Mouse (Mus musculus) CD8-positive naive resting alpha-beta T cell, adult 2 months (primary cell): ENCODE data around the gene Pard3b.

Source experiments
- DNase-seq, 2 experiments: peaks; one replicate each; pipeline ENCODE4 v3.0.0; 2022; ENCODE audit warnings: low read depth in 2 of 2, low spot score in 2 of 2

Gene Pard3b

GRCm38 (mm10) chr1:62378335-62378734 is 739.7 kb downstream of the Pard3b start:
- no peak for DNase-seq

- DNase-seq, result no peak
Measured at GRCm38 (mm10) chr1:62382807-62383514, 744.3 kb downstream of the Pard3b start.

GRCm38 (mm10) chr1:62384241-62384640 is 745.6 kb downstream of the Pard3b start:
- DNase-seq, result no peak

- DNase-seq, result no peak
Measured at GRCm38 (mm10) chr1:62388013-62388412, 749.4 kb downstream of the Pard3b start.

DNA sequence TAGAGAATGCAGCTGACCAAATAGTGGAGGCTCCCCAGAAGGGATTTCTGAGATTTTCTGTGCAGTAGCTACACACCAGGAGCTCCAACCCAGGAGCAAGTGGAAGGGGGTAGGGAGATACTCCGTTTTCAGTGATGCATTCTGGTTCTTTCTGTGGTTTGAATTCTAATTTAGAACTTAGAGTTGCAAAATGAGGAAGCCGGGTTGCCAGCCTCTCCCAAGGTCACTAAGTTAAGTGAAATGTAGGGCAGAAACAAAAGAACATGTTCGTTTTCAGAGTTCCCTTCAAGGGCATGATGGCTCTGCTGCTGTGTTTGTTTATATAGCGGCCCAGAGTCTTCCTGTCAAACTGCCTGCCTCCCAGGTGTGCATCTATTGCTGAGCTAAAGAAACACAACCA is 754.2 kb downstream of the Pard3b start:
- DNase-seq, result no peak

DNA sequence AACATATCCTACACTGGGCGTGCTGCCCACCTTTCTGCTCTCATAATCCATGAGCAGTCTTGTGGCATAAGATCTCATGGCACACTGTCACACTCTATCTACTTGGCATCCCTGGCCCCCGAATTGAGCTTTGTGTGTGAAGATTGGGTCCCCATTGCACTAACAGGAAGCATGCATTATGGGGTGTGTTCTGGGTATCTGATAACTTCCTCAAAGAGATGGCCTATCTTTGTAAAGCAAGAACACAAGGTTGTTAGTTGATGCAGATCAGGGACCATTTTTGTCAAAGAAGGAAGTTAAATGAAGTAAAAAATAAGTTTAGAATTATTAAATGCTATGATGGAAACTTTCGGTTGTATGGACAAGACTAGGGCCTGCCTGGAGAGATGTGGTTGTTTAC is 755.9 kb downstream of the Pard3b start:
- no peak for DNase-seq

DNA sequence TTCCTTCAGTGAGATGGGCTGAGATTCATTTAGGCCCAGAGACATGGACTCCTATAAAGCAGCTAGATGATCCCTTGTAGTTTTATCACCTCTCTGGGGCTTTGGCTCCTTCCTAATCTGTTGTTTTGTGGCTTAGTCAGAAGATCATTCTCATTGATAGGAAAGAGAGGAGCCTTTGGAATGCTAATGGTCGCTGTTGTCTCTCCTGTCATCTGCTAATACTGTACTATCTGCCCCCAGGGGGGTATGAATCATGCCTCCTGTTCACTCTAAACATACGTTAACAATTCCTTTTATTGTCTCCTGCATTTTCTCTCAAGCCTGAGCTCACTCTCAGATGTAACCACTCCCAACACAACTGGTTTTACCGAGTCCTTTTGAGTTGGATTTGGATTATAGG is 759.6 kb downstream of the Pard3b start:
- no peak for DNase-seq

DNA sequence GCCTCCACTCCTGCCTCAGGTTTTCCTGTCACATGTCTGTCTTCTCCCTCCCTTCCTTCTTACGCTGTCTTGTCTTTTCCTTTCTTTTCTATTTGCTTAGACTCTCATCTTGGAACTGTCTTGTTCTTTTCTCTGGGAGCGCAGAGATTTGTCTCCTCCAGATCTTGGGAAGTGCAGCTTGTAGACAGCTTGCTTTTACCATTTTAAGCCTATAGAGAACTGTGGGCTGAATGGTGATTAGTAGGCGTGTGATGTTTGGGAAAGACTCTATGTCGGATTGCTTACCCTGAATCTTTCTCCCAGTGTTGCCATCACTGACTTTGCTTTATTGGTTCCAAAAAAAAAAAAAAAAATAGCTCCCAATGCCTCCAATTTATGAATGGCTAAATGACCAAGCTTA is 760.1 kb downstream of the Pard3b start:
- DNase-seq, result no peak

GRCm38 (mm10) chr1:62405061-62405460 is 766.4 kb downstream of the Pard3b start:
- DNase-seq, result no peak

DNA sequence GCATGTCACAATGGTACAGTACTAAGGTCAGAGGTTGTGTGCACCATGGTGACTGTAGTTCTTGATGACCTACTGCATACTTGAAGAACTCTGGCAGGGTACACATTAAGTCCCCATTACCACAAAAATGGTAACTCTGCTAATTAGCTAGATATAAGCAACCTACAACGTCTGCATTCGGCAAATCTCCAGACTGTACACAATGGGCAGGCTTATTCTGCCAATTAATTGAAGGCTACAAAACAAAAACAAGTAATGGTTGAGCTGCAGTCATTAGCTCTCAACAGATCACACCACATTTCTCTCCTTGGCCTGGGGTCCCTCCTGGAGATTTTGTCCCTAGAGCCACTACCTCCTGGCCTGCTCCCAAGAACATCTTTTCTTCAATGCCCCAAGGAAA is 772.7 kb downstream of the Pard3b start:
- no peak for DNase-seq

DNA sequence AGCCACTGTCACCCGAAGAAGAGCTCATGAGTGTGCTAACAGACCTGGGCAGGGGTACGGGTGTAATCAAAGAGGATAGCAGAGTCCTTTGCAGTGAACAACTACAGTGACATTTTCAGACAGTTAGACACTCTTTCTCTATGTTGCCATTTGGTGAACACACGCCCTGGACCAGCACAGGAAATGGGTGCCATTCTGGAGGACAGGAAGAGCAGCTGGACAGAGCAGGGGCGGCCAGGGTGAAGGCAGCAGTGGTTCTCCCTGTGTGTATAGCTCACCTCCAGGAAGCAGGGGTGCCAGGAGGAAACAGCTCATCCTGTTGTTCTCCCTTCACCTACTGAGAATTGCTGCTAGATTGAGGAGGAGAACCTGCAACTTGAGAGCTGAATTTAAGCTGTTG is 773.4 kb downstream of the Pard3b start:
- DNase-seq, result no peak

GRCm38 (mm10) chr1:62412988-62413387 is 774.4 kb downstream of the Pard3b start:
- DNase-seq, result no peak

- no peak for DNase-seq
Measured at GRCm38 (mm10) chr1:62414521-62414920, 775.9 kb downstream of the Pard3b start.

DNA sequence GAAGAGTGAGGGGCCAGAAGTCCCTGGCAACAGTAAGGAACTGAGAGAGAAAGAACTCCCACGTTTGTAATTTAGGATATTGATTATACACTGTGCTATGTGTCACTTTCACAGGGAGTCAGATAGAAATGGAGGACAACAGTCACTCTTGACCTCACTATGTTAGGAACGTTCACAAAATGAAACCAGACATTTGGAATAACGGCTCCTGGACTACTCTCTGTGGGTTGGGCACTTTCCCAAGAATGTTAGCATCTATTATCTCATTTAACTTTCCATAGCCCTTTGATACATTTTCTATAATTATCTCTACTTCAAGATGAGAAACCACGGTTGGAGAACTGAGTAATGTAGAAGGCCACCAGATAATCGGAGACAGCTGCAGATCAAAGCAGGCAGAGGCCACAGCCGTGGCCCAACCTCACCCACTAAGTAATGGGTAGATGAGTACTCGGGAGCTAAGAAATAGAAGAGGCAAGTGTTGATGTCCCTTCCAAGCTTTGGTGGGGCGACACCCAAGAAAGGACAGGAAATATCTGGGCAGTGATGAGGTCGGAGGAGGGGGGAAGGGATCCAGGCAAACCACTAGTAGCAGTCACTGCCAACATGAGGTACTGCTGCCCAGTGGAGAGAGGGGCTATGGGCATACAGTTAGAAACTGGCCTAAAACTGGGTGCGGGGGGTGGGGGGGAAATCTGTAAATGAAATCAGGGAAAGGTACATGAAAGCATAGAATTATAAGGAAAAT is 778.2 kb downstream of the Pard3b start:
- DNase-seq, result no peak

DNA sequence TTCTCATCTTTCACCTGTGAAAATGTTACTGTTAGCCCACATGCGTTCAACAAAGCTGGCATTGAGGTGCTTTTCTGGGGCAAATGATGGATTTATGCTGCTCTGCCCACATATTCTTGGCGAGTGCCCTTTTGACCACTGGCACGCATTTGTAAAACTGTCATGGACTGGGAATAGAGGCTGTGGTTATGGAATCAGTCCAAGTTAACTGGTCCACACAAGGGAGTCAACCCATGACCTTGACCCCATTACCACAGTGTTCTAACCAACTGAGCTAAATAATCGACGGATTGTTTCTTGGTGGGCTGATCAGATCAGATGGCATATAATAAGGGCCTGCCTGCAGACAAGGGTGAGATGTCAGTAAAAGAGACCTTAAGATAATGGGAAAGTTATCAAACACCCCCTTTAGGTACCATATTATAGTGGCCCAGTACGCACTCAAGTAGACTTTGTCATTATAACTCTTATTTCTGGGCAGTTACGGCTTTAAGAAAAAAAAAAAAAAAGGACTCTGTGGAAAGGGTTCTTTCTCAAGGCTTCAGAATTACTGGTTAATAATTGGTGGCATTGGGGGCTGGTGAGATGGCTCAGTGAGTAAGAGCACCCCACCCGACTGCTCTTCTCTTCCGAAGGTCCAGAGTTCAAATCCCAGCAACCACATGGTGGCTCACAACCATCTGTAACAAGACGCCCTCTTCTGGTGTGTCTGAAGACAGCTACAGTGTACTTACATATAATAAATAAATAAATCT is 784.4 kb downstream of the Pard3b start:
- DNase-seq, result no peak

DNA sequence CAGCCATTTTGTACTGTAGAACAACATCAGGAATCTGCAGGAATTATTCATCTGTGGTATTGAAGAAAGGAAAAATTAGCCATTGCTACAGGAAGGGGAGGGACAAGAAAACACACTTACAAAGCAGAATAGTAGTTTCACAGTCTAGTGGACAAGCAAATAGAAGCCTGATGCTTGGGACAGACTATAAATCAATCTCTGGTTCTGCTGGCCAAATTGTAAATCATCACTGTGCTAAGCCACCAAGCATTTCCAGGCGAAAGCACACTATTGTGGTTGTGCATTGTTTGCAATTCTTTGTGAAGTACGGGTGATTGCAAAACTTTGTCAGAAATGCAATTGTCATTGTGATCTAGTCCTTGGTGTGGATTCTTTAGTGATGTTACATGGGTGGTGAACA is 786.7 kb downstream of the Pard3b start:
- DNase-seq, result no peak

- no peak for DNase-seq
Measured at GRCm38 (mm10) chr1:62428736-62429135, 790.1 kb downstream of the Pard3b start.

GRCm38 (mm10) chr1:62429333-62430182 is 790.9 kb downstream of the Pard3b start:
- no peak for DNase-seq

- DNase-seq, result no peak
Measured at GRCm38 (mm10) chr1:62431054-62431453, 792.4 kb downstream of the Pard3b start.

DNA sequence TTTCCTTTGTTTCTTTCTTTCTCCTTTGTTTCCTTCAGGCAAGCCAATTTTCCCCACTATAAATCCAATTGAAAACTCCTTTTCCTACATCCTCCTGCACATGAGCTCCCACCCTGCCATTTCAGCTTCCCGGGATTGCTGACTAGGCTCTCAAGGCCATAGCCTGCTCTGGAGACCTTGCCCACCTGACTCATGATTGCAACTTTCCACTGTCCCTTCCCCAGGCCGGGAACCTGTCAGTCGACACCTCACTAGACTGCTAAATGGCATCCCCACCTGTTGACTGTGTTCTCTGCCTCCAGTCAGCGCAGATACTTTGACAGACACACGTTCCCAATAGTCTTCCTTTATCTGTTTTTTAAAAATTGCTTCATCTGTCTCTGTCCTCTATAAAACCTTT is 795.3 kb downstream of the Pard3b start:
- no peak for DNase-seq

DNA sequence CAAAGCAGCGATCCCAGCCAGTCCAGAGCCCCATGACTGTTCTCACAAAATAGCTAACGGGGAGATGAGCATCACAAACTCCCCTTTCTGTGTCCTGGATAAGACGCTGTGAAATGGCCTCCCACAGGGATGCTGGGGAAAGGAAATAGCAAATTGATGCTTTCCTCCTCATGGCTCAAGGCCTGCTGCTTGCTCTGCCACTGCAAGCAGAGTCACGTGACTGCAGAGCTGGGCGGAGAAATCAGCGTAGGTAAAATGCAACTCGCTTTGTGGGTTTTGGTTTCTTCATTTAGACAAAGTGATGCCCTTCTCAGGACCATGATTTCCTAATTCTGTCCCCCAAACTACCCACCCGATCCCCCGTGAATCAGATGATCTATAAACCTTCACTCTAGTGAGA is 797.2 kb downstream of the Pard3b start:
- DNase-seq, result no peak
